Mouse (Mus musculus) stomach, postnatal 0 days (tissue): ENCODE measurements around the gene Cmip. TPM values are rescaled to one million over a fixed set of nuclear protein-coding genes. Genes with fewer than 3 reads are reported as not detected.

ENCODE experiments used
- ATAC-seq: fragments of 200-750 bp; cut with Nextera tagmentation; 2 replicates; pipeline ENCODE4 v1.8.0; 2017; ENCODE audit not compliant: low FRiP score, low TSS enrichment
- DNase-seq: peaks from one replicate; pipeline ENCODE4 v3.0.0-alpha.2; 2016; ENCODE audit warnings: low spot score
- H3K27ac ChIP-seq: fragments of 300-500 bp; sonication (generic); replicated peaks from 2 replicates; pipeline ENCODE4 v1.5.1; 2014; ENCODE audit warnings: mild to moderate bottlenecking, control low read depth
- H3K27me3 ChIP-seq: fragments of 300-500 bp; sonication (generic); 2 replicates; pipeline ENCODE4 v1.6.1; 2014; ENCODE audit warnings: low read length; ENCODE audit not compliant: control insufficient read depth, insufficient read depth
- H3K36me3 ChIP-seq: fragments of 300-500 bp; sonication (generic); 2 replicates; pipeline ENCODE4 v1.6.1; 2014; ENCODE audit warnings: low read length, mixed read lengths; ENCODE audit not compliant: control insufficient read depth, insufficient read depth
- H3K4me1 ChIP-seq: fragments of 300-500 bp; sonication (generic); replicated peaks from 2 replicates; pipeline ENCODE4 v1.6.1; 2014; ENCODE audit warnings: antibody characterized with exemption; ENCODE audit not compliant: control insufficient read depth, insufficient read depth
- H3K4me2 ChIP-seq: fragments of 300-500 bp; sonication (generic); replicated peaks from 2 replicates; pipeline ENCODE4 v1.6.1; 2014; ENCODE audit warnings: low read depth, mild to moderate bottlenecking, control low read depth, moderate library complexity
- H3K4me3 ChIP-seq: fragments of 300-500 bp; sonication (generic); 2 replicates; pipeline ENCODE4 v1.5.1; 2014; ENCODE audit warnings: low read depth, low read length, control low read depth
- H3K9ac ChIP-seq: fragments of 300-500 bp; sonication (generic); 2 replicates; pipeline ENCODE4 v1.6.1; 2014; ENCODE audit warnings: mild to moderate bottlenecking, low read length, control low read depth, mixed read lengths
- H3K9me3 ChIP-seq: fragments of 300-500 bp; sonication (generic); 2 replicates; pipeline ENCODE4 v1.6.1; 2016; ENCODE audit warnings: low read length; ENCODE audit not compliant: control insufficient read depth
- CTCF ChIP-seq: IDR thresholded peaks from 2 replicates; pipeline ENCODE4 v1.5.1; 2016; ENCODE audit warnings: antibody characterized with exemption, low read depth, mild to moderate bottlenecking, moderate library complexity
- EP300 ChIP-seq: optimal IDR thresholded peaks from 2 replicates; pipeline ENCODE3; 2016; ENCODE audit warnings: antibody characterized with exemption
- WGBS: fragments of 180-500 bp; shearing (Covaris S2); extraction: QIAGEN DNeasy Blood & Tissue Kit; methylation state at CpG from one replicate; pipeline ENCODE4 v1.1.7; 2014; 5-methylcytosine and 5-hydroxymethylcytosine counted together
- polyA plus RNA-seq: library from polyadenylated mRNA; unstranded; fragments of >200 nt; fragmentation: Nextera tagmentation; extraction: Ambion mirVana; gene quantifications from 2 replicates; pipeline ENCODE4 v1.2.1, GENCODE M21; 2015

The Cmip gene
- 19.9 and 22.9 TPM in 2 replicates for polyA plus RNA-seq

DNA sequence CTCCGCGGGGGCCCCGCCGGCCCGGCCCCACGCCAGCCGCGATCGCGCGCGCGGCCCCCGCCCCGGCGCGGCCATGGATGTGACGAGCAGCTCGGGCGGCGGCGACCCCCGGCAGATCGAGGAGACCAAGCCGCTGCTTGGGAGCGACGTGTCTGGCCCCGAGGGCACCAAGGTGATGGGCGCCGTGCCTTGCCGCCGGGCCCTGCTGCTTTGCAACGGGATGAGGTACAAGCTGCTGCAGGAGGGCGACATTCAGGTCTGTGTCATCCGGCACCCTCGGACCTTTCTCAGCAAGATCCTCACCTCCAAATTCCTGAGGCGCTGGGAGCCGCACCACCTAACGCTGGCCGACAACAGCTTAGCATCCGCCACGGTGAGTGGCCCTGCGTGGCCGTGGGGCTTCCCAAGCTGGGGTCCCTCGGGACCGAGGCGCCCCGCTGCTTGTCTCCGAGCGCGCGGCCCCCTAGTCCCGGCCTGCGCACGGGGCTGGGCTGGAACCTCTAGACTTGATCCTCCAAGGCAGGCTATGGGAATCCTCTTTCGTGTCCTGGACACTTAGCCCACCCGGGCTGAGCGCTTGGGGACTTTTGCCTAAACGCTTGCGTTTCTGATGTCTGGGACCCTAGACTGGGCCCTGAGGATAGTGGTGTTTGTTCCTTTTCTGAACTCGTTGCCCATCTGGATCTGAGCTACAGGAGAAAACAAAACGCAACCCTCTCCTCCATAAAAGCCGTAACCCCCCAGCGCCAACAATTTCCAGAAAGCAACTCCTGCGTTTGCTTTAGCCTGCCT is at the start of gene Cmip:
Gene Cmip (plus strand): TSS at position 36 of the 792 bp plus-strand sequence.
- TF ChIP-seq CTCF (no peak), EP300 (no peak)
- peak within 1 kb of the TSS; percentile 95 for H3K27ac ChIP-seq
- no peaks in the 10 kb centered on the region for H3K27me3 ChIP-seq
- H3K4me3 ChIP-seq = peak within 1 kb of the TSS; percentile 97
- H3K9me3 ChIP-seq = no peaks in the 10 kb centered on the region
- peaks cover 7% of the 10 kb centered on the region; the same call in 1 of the 2 replicates for H3K4me1 ChIP-seq
- under 1% methylated on average over 52 of the region's 65 CpGs for WGBS
- H3K4me2 ChIP-seq = peak within 1 kb of the TSS; percentile 75
- ATAC-seq (peak; percentile 1; the same call in 1 of the 2 replicates), DNase-seq (peak; percentile 49)
- H3K9ac ChIP-seq = peak within 1 kb of the TSS; percentile 94
- H3K36me3 ChIP-seq = no peaks in the 10 kb centered on the region

GRCm38 (mm10) chr8:117209150-117209549 is 47.7 kb upstream of the Cmip start:
- H3K9me3 ChIP-seq = no peaks in the 10 kb centered on the region
- H3K27me3 ChIP-seq = no peaks in the 10 kb centered on the region
- ATAC-seq (no peak), DNase-seq (no peak)
- TF ChIP-seq CTCF = no peak
- no peak for TF ChIP-seq EP300
- H3K4me2 ChIP-seq = no peak overlapping the region
- H3K4me1 ChIP-seq = no peaks in the 10 kb centered on the region
- no peak overlapping the region for H3K4me3 ChIP-seq
- H3K9ac ChIP-seq = no peak overlapping the region
- H3K27ac ChIP-seq = no peak overlapping the region
- H3K36me3 ChIP-seq = peaks cover 11% of the 10 kb centered on the region
- WGBS = 88% methylated on average over 12 of the region's 12 CpGs

- no peak overlapping the region for H3K27ac ChIP-seq
- H3K9ac ChIP-seq = no peak overlapping the region
- H3K4me1 ChIP-seq = no peaks in the 10 kb centered on the region
- WGBS = 76% methylated on average over 11 of the region's 11 CpGs
- no peak overlapping the region for H3K4me3 ChIP-seq
- no peak overlapping the region for H3K4me2 ChIP-seq
- TF ChIP-seq CTCF (no peak), EP300 (no peak)
- H3K36me3 ChIP-seq = peaks cover 8% of the 10 kb centered on the region
- H3K9me3 ChIP-seq = no peaks in the 10 kb centered on the region
- ATAC-seq (peak; percentile 24; the same call in 1 of the 2 replicates), DNase-seq (no peak)
- no peaks in the 10 kb centered on the region for H3K27me3 ChIP-seq
These were observed 44.8 kb upstream of the Cmip start for GRCm38 (mm10) chr8:117212100-117212499.

- no peak for DNase-seq
- Histone ChIP-seq H3K27me3 (no peaks in the 10 kb centered on the region), H3K4me3 (no peak overlapping the region), H3K9ac (no peak overlapping the region), H3K27ac (no peak overlapping the region), H3K4me2 (no peak overlapping the region), H3K9me3 (no peaks in the 10 kb centered on the region), H3K36me3 (no peaks in the 10 kb centered on the region), H3K4me1 (no peaks in the 10 kb centered on the region)
- no peak for TF ChIP-seq CTCF
- no peak for TF ChIP-seq EP300
- WGBS = 88% methylated on average over 2 of the region's 2 CpGs
- no peak for ATAC-seq
These were observed 39.1 kb upstream of the Cmip start for GRCm38 (mm10) chr8:117217724-117218123.

GRCm38 (mm10) chr8:117222396-117222795 is 34.5 kb upstream of the Cmip start:
- Histone ChIP-seq H3K4me3 (no peak overlapping the region), H3K27me3 (no peaks in the 10 kb centered on the region), H3K27ac (no peak overlapping the region), H3K9me3 (no peaks in the 10 kb centered on the region), H3K36me3 (no peaks in the 10 kb centered on the region), H3K9ac (no peak overlapping the region), H3K4me2 (no peak overlapping the region), H3K4me1 (no peaks in the 10 kb centered on the region)
- no peak for DNase-seq
- 52% methylated on average over 6 of the region's 6 CpGs for WGBS
- TF ChIP-seq EP300 (no peak), CTCF (no peak)
- no peak for ATAC-seq

GRCm38 (mm10) chr8:117224630-117225029 is 32.2 kb upstream of the Cmip start:
- no peaks in the 10 kb centered on the region for H3K36me3 ChIP-seq
- no peak overlapping the region; the same call in 1 of the 2 replicates for H3K27ac ChIP-seq
- H3K9me3 ChIP-seq = no peaks in the 10 kb centered on the region
- ATAC-seq (peak; percentile 94), DNase-seq (peak; percentile 91)
- TF ChIP-seq EP300 (no peak), CTCF (peak; percentile 98)
- H3K4me3 ChIP-seq = peak overlapping the region; percentile 23; the same call in 1 of the 2 replicates
- peak overlapping the region; percentile 50 for H3K4me2 ChIP-seq
- H3K27me3 ChIP-seq = no peaks in the 10 kb centered on the region
- H3K4me1 ChIP-seq = no peaks in the 10 kb centered on the region
- WGBS = 11% methylated on average over 9 of the region's 9 CpGs
- no peak overlapping the region; the same call in 1 of the 2 replicates for H3K9ac ChIP-seq
